Mouse (Mus musculus) liver, embryonic 14.5 days (tissue): Measurements from ENCODE around the gene Gm16253.

Experiments
- CTCF ChIP-seq: IDR thresholded peaks from 2 replicates; pipeline ENCODE4 v1.5.1; 2016; ENCODE audit warnings: antibody characterized with exemption, low read depth, control low read depth
- EP300 ChIP-seq: IDR thresholded peaks from 2 replicates; pipeline ENCODE4 v1.6.1; 2016; ENCODE audit warnings: antibody characterized with exemption, low read depth

DNA sequence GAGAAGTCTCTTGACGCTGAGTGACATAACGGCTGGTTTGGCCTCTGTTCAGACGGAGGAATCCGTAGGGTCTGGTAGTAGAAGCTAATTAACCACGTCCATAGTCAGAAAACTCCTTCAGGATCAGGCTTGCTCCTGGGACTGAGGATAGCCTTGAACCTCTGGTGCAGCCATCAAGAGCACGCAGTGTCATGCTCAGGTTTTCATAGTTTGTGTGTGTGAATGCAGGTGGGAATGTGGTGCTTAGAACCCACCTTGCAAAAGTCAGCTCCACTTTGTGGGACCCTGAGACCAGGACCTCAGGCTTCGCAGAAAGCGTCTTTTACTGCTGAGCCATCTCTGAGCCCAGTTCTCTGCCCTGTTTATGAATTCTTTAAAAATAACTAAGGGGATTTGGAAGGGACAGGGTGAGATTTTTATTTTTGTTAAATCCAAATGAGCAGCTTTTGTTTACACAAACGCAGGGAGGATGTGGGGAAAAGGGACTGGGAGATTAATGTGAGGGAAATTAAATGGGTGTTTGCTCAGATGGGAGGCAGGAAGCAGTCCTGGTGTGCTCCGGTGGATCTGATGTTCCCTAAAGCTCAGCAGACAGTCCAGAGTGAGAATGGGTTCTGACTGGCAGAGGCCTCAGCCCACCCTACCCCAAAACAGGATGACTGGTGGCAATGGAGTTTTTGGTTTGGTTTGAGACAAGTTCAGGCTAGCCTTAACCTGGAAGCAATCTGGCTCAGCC, 14.7 kb upstream of the Gm16253 start:
- no peak for TF ChIP-seq EP300
- TF ChIP-seq CTCF: no peak
